Mouse (Mus musculus): ENCODE data around the gene Ywhaq. TPM values are rescaled to one million over a fixed set of nuclear protein-coding genes. Genes with fewer than 3 reads are reported as not detected.

The Ywhaq gene
- polyA plus RNA-seq, 1 experiment from 2014 or later, result 427 TPM

- Histone ChIP-seq H3K27me3 (ENCODE audit: control insufficient read depth, insufficient read depth, low read length) (no peaks in the 10 kb centered on the region), H3K36me3 (ENCODE audit: control insufficient read depth, insufficient read depth, low read length) (peaks cover 62% of the 10 kb centered on the region), H3K9ac (ENCODE audit: low read length) (no peak overlapping the region), H3K4me3 (ENCODE audit: control insufficient read depth in 1 of 2, insufficient read depth in 1 of 2, low read depth in 1 of 2, low read length in 2 of 2) (no peak overlapping the region), H3K27ac (replicated peaks in 1 of 2; ENCODE audit: control insufficient read depth in 1 of 2, insufficient read depth in 1 of 2, low read depth in 2 of 2, low read length in 2 of 2) (no peak overlapping the region), H3K9me3 (ENCODE audit: control insufficient read depth, low read length) (peaks cover 6% of the 10 kb centered on the region; the same call in 1 of the 2 replicates), H3K4me2 (ENCODE audit: low read length) (no peak overlapping the region), H3K4me1 (ENCODE audit: control insufficient read depth in 2 of 2, insufficient read depth in 2 of 2, low read length in 2 of 2) (no peaks in the 10 kb centered on the region)
- WGBS, result 94% methylated on average over 8 of the region's 8 CpGs
- no peak for ATAC-seq (ENCODE audit: insufficient number of reproducible peaks, insufficient read depth, low FRiP score, low read depth)
These were observed 63.8 kb downstream of the Ywhaq start for GRCm38 (mm10) chr12:21353681-21354080.

- H3K27me3 ChIP-seq (ENCODE audit: control insufficient read depth, insufficient read depth, low read length), result no peaks in the 10 kb centered on the region
- H3K4me1 ChIP-seq (ENCODE audit: control insufficient read depth in 2 of 2, insufficient read depth in 2 of 2, low read length in 2 of 2), result no peaks in the 10 kb centered on the region
- H3K9me3 ChIP-seq (ENCODE audit: control insufficient read depth, low read length), result peaks cover 6% of the 10 kb centered on the region; the same call in 1 of the 2 replicates
- peaks cover 76% of the 10 kb centered on the region for H3K36me3 ChIP-seq (ENCODE audit: control insufficient read depth, insufficient read depth, low read length)
- whole genome bisulfite sequencing, result 89% methylated on average over 7 of the region's 7 CpGs
- ATAC-seq (ENCODE audit: insufficient number of reproducible peaks, insufficient read depth, low FRiP score, low read depth), result no peak
- no peak overlapping the region for H3K4me2 ChIP-seq (ENCODE audit: low read length)
- no peak overlapping the region for H3K27ac ChIP-seq (replicated peaks in 1 of 2; ENCODE audit: control insufficient read depth in 1 of 2, insufficient read depth in 1 of 2, low read depth in 2 of 2, low read length in 2 of 2)
- H3K9ac ChIP-seq (ENCODE audit: low read length), result no peak overlapping the region
- no peak overlapping the region for H3K4me3 ChIP-seq (ENCODE audit: control insufficient read depth in 1 of 2, insufficient read depth in 1 of 2, low read depth in 1 of 2, low read length in 2 of 2)
These were observed 67.1 kb downstream of the Ywhaq start for GRCm38 (mm10) chr12:21350113-21350876.

- Histone ChIP-seq H3K4me1 (ENCODE audit: control insufficient read depth in 2 of 2, insufficient read depth in 2 of 2, low read length in 2 of 2) (no peaks in the 10 kb centered on the region), H3K27me3 (ENCODE audit: control insufficient read depth, insufficient read depth, low read length) (no peaks in the 10 kb centered on the region), H3K4me2 (ENCODE audit: low read length) (no peak overlapping the region), H3K9ac (ENCODE audit: low read length) (no peak overlapping the region), H3K36me3 (ENCODE audit: control insufficient read depth, insufficient read depth, low read length) (peaks cover 63% of the 10 kb centered on the region), H3K27ac (replicated peaks in 1 of 2; ENCODE audit: control insufficient read depth in 1 of 2, insufficient read depth in 1 of 2, low read depth in 2 of 2, low read length in 2 of 2) (no peak overlapping the region), H3K9me3 (ENCODE audit: control insufficient read depth, low read length) (peaks cover 3% of the 10 kb centered on the region; the same call in 1 of the 2 replicates), H3K4me3 (ENCODE audit: control insufficient read depth in 1 of 2, insufficient read depth in 1 of 2, low read depth in 1 of 2, low read length in 2 of 2) (no peak overlapping the region)
- 90% methylated on average over 7 of the region's 7 CpGs for WGBS
- ATAC-seq (ENCODE audit: insufficient number of reproducible peaks, insufficient read depth, low FRiP score, low read depth), result no peak
These were observed 70.5 kb downstream of the Ywhaq start for GRCm38 (mm10) chr12:21346972-21347371.

- H3K36me3 ChIP-seq (ENCODE audit: control insufficient read depth, insufficient read depth, low read length), result peaks cover 69% of the 10 kb centered on the region
- no peak overlapping the region for H3K4me3 ChIP-seq (ENCODE audit: control insufficient read depth in 1 of 2, insufficient read depth in 1 of 2, low read depth in 1 of 2, low read length in 2 of 2)
- no peak overlapping the region for H3K4me2 ChIP-seq (ENCODE audit: low read length)
- no peak for ATAC-seq (ENCODE audit: insufficient number of reproducible peaks, insufficient read depth, low FRiP score, low read depth)
- no peaks in the 10 kb centered on the region for H3K27me3 ChIP-seq (ENCODE audit: control insufficient read depth, insufficient read depth, low read length)
- H3K9ac ChIP-seq (ENCODE audit: low read length), result no peak overlapping the region
- no peaks in the 10 kb centered on the region for H3K4me1 ChIP-seq (ENCODE audit: control insufficient read depth in 2 of 2, insufficient read depth in 2 of 2, low read length in 2 of 2)
- 95% methylated on average over 5 of the region's 5 CpGs for WGBS
- no peaks in the 10 kb centered on the region for H3K9me3 ChIP-seq (ENCODE audit: control insufficient read depth, low read length)
- H3K27ac ChIP-seq (replicated peaks in 1 of 2; ENCODE audit: control insufficient read depth in 1 of 2, insufficient read depth in 1 of 2, low read depth in 2 of 2, low read length in 2 of 2), result no peak overlapping the region
These were observed 76.8 kb downstream of the Ywhaq start for GRCm38 (mm10) chr12:21340674-21341073.

Other genes starting within 250 kb of the Ywhaq start
- 69.3 and 70.5 TPM in 2 replicates for gene Cpsf3, start 132.2 kb downstream of the Ywhaq start, polyA plus RNA-seq (2014; fragmentation: Nextera tagmentation; extraction: Ambion mirVana)
- gene Itgb1bp1, start 131.4 kb downstream of the Ywhaq start, polyA plus RNA-seq (2014; fragmentation: Nextera tagmentation; extraction: Ambion mirVana), result 39.5 and 40.0 TPM in 2 replicates
- 46.7 and 48.7 TPM in 2 replicates for gene Iah1, start 101.2 kb downstream of the Ywhaq start, polyA plus RNA-seq (2014; fragmentation: Nextera tagmentation; extraction: Ambion mirVana)
- gene Adam17, start 44.0 kb downstream of the Ywhaq start, polyA plus RNA-seq (2014; fragmentation: Nextera tagmentation; extraction: Ambion mirVana), result 26.5 and 30.2 TPM in 2 replicates